Mouse (Mus musculus): Measurements from ENCODE around the gene Skap2.

DNA sequence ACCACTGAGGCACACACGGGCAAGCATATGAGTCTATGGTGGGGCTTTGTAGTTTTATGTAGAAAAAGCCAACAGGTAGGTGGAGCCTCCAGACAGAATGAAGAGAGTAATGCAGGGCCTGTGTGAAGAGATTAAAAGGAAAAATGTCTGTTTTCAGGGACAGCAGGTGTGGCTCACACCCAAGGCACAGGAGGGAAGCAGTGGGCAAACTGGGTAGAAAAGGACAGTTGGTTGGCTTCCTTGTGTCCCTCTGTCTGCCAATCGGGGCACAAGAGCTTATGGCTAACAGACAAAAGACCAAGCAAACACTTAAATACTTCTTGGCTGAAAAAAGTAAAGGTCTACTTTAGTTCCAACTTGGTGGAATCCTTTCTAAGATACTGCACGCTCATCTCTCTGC lies 145.8 kb downstream of the Skap2 start:
- TF ChIP-seq POLR2A (IDR thresholded peaks at IDR 0.05; ENCODE audit: insufficient read depth, low read depth, low read length) = no peak
- no peak for TF ChIP-seq EP300 (IDR thresholded peaks at IDR 0.05; ENCODE audit: insufficient read depth, low read depth, low read length)

Measured in heart, adult 2 months (tissue).